Mouse (Mus musculus) limb, embryonic 10.5 days (tissue): ENCODE data around the gene Scand1. TPM values are rescaled to one million over a fixed set of nuclear protein-coding genes. Genes with fewer than 3 reads are reported as not detected.

Experiments used
- DNase-seq: peaks from one replicate; pipeline ENCODE4 v3.0.0-alpha.2; 2017; ENCODE audit warnings: low spot score
- H3K27ac ChIP-seq: fragments of 300-500 bp; sonication (generic); 2 replicates; pipeline ENCODE4 v1.5.1; 2016; ENCODE audit warnings: mild to moderate bottlenecking
- H3K27me3 ChIP-seq: fragments of 300-500 bp; sonication (generic); 2 replicates; pipeline ENCODE4 v1.6.1; 2016; ENCODE audit warnings: low read depth, mild to moderate bottlenecking; ENCODE audit not compliant: poor library complexity, severe bottlenecking
- H3K36me3 ChIP-seq: fragments of 300-500 bp; sonication (generic); 2 replicates; pipeline ENCODE4 v1.6.1; 2016; ENCODE audit warnings: mild to moderate bottlenecking, moderate library complexity
- H3K4me1 ChIP-seq: fragments of 300-500 bp; sonication (generic); 2 replicates; pipeline ENCODE4 v1.6.1; 2016
- H3K4me3 ChIP-seq: fragments of 300-500 bp; sonication (generic); 2 replicates; pipeline ENCODE4 v1.5.1; 2016; ENCODE audit warnings: mild to moderate bottlenecking, moderate library complexity
- H3K9me3 ChIP-seq: fragments of 300-500 bp; sonication (generic); replicated peaks from 2 replicates; pipeline ENCODE4 v1.6.1; 2016; ENCODE audit warnings: mild to moderate bottlenecking
- WGBS: fragments of 180-500 bp; shearing (Covaris S2); methylation state at CpG from one replicate; pipeline ENCODE4 v1.1.7; 2016; 5-methylcytosine and 5-hydroxymethylcytosine counted together
- polyA plus RNA-seq: library from polyadenylated mRNA; unstranded; fragments of >200 nt; fragmentation: Nextera tagmentation; extraction: Ambion mirVana; gene quantifications from 2 replicates; pipeline ENCODE4 v1.2.1, GENCODE M21; 2016

Scand1 gene
- polyA plus RNA-seq, 1 experiment from 2014 or later: 61.0 TPM

- Histone ChIP-seq H3K27ac (no peak overlapping the region), H3K27me3 (no peaks in the 10 kb centered on the region), H3K4me3 (no peak overlapping the region), H3K4me1 (no peaks in the 10 kb centered on the region), H3K36me3 (peaks cover 94% of the 10 kb centered on the region), H3K9me3 (no peaks in the 10 kb centered on the region)
- DNase-seq: no peak
- WGBS: 92% methylated on average over 7 of the region's 7 CpGs
Observed at GRCm38 (mm10) chr2:156298458-156298857, 14.0 kb downstream of the Scand1 start.

GRCm38 (mm10) chr2:156297653-156298052, 14.9 kb downstream of the Scand1 start:
- H3K4me3 ChIP-seq: no peak overlapping the region
- H3K4me1 ChIP-seq: no peaks in the 10 kb centered on the region
- no peak for DNase-seq
- WGBS: 97% methylated on average over 3 of the region's 3 CpGs
- H3K36me3 ChIP-seq: peaks cover 94% of the 10 kb centered on the region
- H3K27ac ChIP-seq: no peak overlapping the region
- no peaks in the 10 kb centered on the region for H3K9me3 ChIP-seq
- H3K27me3 ChIP-seq: no peaks in the 10 kb centered on the region

GRCm38 (mm10) chr2:156296190-156296589, 16.3 kb downstream of the Scand1 start:
- 95% methylated on average over 3 of the region's 3 CpGs for WGBS

GRCm38 (mm10) chr2:156295601-156296063, 16.9 kb downstream of the Scand1 start:
- H3K36me3 ChIP-seq: peaks cover 94% of the 10 kb centered on the region
- no peaks in the 10 kb centered on the region for H3K27me3 ChIP-seq
- H3K9me3 ChIP-seq: no peaks in the 10 kb centered on the region
- WGBS: 95% methylated on average over 2 of the region's 2 CpGs
- DNase-seq: no peak
- no peak overlapping the region for H3K4me3 ChIP-seq
- no peaks in the 10 kb centered on the region for H3K4me1 ChIP-seq
- no peak overlapping the region for H3K27ac ChIP-seq

More at GRCm38 (mm10) chr2:156296190-156296589, 16.3 kb downstream of the Scand1 start:
- H3K4me3 ChIP-seq: no peak overlapping the region
- H3K36me3 ChIP-seq: peaks cover 94% of the 10 kb centered on the region
- no peaks in the 10 kb centered on the region for H3K27me3 ChIP-seq
- no peaks in the 10 kb centered on the region for H3K9me3 ChIP-seq
- no peak for DNase-seq
- H3K27ac ChIP-seq: no peak overlapping the region
- no peaks in the 10 kb centered on the region for H3K4me1 ChIP-seq

GRCm38 (mm10) chr2:156291998-156292397, 20.5 kb downstream of the Scand1 start:
- no peaks in the 10 kb centered on the region for H3K27me3 ChIP-seq
- DNase-seq: no peak
- peaks cover 93% of the 10 kb centered on the region for H3K36me3 ChIP-seq
- H3K4me3 ChIP-seq: no peak overlapping the region
- no peak overlapping the region for H3K27ac ChIP-seq
- no peaks in the 10 kb centered on the region for H3K4me1 ChIP-seq
- H3K9me3 ChIP-seq: no peaks in the 10 kb centered on the region
- 89% methylated on average over 1 of the region's 1 CpGs for WGBS

GRCm38 (mm10) chr2:156289552-156290160, 22.8 kb downstream of the Scand1 start:
- no peaks in the 10 kb centered on the region for H3K4me1 ChIP-seq
- WGBS: 92% methylated on average over 2 of the region's 2 CpGs

GRCm38 (mm10) chr2:156288222-156288621, 24.3 kb downstream of the Scand1 start:
- H3K4me3 ChIP-seq: no peak overlapping the region
- WGBS: 96% methylated on average over 2 of the region's 2 CpGs
- no peak for DNase-seq

More at GRCm38 (mm10) chr2:156289552-156290160, 22.8 kb downstream of the Scand1 start:
- no peak for DNase-seq
- Histone ChIP-seq H3K27me3 (no peaks in the 10 kb centered on the region), H3K36me3 (peaks cover 91% of the 10 kb centered on the region), H3K9me3 (no peaks in the 10 kb centered on the region), H3K4me3 (no peak overlapping the region), H3K27ac (no peak overlapping the region)

GRCm38 (mm10) chr2:156286733-156287132, 25.8 kb downstream of the Scand1 start:
- no peak for DNase-seq
- 94% methylated on average over 4 of the region's 4 CpGs for WGBS
- Histone ChIP-seq H3K36me3 (peaks cover 86% of the 10 kb centered on the region), H3K4me3 (no peak overlapping the region), H3K27ac (no peak overlapping the region), H3K9me3 (no peaks in the 10 kb centered on the region), H3K27me3 (no peaks in the 10 kb centered on the region), H3K4me1 (no peaks in the 10 kb centered on the region)

More at GRCm38 (mm10) chr2:156288222-156288621, 24.3 kb downstream of the Scand1 start:
- Histone ChIP-seq H3K36me3 (peaks cover 86% of the 10 kb centered on the region), H3K27me3 (no peaks in the 10 kb centered on the region), H3K27ac (no peak overlapping the region), H3K9me3 (no peaks in the 10 kb centered on the region), H3K4me1 (no peaks in the 10 kb centered on the region)

- no peaks in the 10 kb centered on the region for H3K27me3 ChIP-seq
- WGBS: 85% methylated on average over 2 of the region's 2 CpGs
- no peaks in the 10 kb centered on the region for H3K4me1 ChIP-seq
- no peaks in the 10 kb centered on the region for H3K9me3 ChIP-seq
- H3K27ac ChIP-seq: no peak overlapping the region
- DNase-seq: no peak
- no peak overlapping the region for H3K4me3 ChIP-seq
- H3K36me3 ChIP-seq: peaks cover 80% of the 10 kb centered on the region
Observed at GRCm38 (mm10) chr2:156285161-156285560, 27.3 kb downstream of the Scand1 start.

- Histone ChIP-seq H3K27ac (no peak overlapping the region), H3K9me3 (no peaks in the 10 kb centered on the region), H3K27me3 (no peaks in the 10 kb centered on the region), H3K4me3 (no peak overlapping the region), H3K36me3 (peaks cover 72% of the 10 kb centered on the region), H3K4me1 (peaks cover 6% of the 10 kb centered on the region; the same call in 1 of the 2 replicates)
- 83% methylated on average over 4 of the region's 4 CpGs for WGBS
- no peak for DNase-seq
Observed at GRCm38 (mm10) chr2:156281227-156281626, 31.3 kb downstream of the Scand1 start.

- Histone ChIP-seq H3K9me3 (no peaks in the 10 kb centered on the region), H3K27me3 (no peaks in the 10 kb centered on the region), H3K4me3 (no peak overlapping the region), H3K27ac (no peak overlapping the region), H3K36me3 (peaks cover 68% of the 10 kb centered on the region), H3K4me1 (peaks cover 6% of the 10 kb centered on the region; the same call in 1 of the 2 replicates)
- DNase-seq: peak; percentile 75
- WGBS: 68% methylated on average over 4 of the region's 4 CpGs
Observed at GRCm38 (mm10) chr2:156278226-156279017, 34.1 kb downstream of the Scand1 start.

- no peaks in the 10 kb centered on the region for H3K27me3 ChIP-seq
- DNase-seq: no peak
- no peaks in the 10 kb centered on the region for H3K4me1 ChIP-seq
- H3K9me3 ChIP-seq: no peaks in the 10 kb centered on the region
- H3K27ac ChIP-seq: no peak overlapping the region
- peaks cover 65% of the 10 kb centered on the region for H3K36me3 ChIP-seq
- WGBS: 91% methylated on average over 6 of the region's 6 CpGs
- no peak overlapping the region for H3K4me3 ChIP-seq
Observed at GRCm38 (mm10) chr2:156272553-156272952, 40.0 kb downstream of the Scand1 start.

GRCm38 (mm10) chr2:156267636-156268035, 44.9 kb downstream of the Scand1 start:
- Histone ChIP-seq H3K36me3 (peaks cover 63% of the 10 kb centered on the region), H3K4me1 (no peaks in the 10 kb centered on the region), H3K27me3 (no peaks in the 10 kb centered on the region), H3K27ac (no peak overlapping the region), H3K4me3 (no peak overlapping the region), H3K9me3 (no peaks in the 10 kb centered on the region)
- 96% methylated on average over 9 of the region's 9 CpGs for WGBS
- DNase-seq: no peak
